Mouse (Mus musculus) intestine, embryonic 14.5 days (tissue): ENCODE measurements at regions not wholly inside any gene's neighbourhood (a gene's known extent, or its start where the extent isn't known, plus 50 kb on each side); places are given as distances from the start of the nearest gene placed in this dataset.

Experiments used
- ATAC-seq: fragments of 200-750 bp; cut with Nextera tagmentation; replicated peaks from 2 replicates; pipeline ENCODE4 v1.8.0; 2017; ENCODE audit warnings: low read depth, moderate number of reproducible peaks, moderate TSS enrichment, moderate library complexity; ENCODE audit not compliant: low FRiP score, low TSS enrichment
- DNase-seq: peaks from one replicate; pipeline ENCODE4 v3.0.0-alpha.2; 2018; ENCODE audit warnings: low spot score
- H3K27ac ChIP-seq: fragments of 300-500 bp; sonication (generic); 2 replicates; pipeline ENCODE4 v1.5.1; 2014; ENCODE audit warnings: low read depth, mild to moderate bottlenecking, control low read depth
- H3K27me3 ChIP-seq: fragments of 300-500 bp; sonication (generic); replicated peaks from 2 replicates; pipeline ENCODE4 v1.6.1; 2014; ENCODE audit warnings: low read length, control low read depth; ENCODE audit not compliant: control insufficient read depth, insufficient read depth
- H3K36me3 ChIP-seq: fragments of 300-500 bp; sonication (generic); 2 replicates; pipeline ENCODE4 v1.6.1; 2014; ENCODE audit warnings: low read length, control low read depth; ENCODE audit not compliant: control insufficient read depth, insufficient read depth
- H3K4me1 ChIP-seq: fragments of 300-500 bp; sonication (generic); replicated peaks from 2 replicates; pipeline ENCODE4 v1.6.1; 2014; ENCODE audit warnings: low read length, control low read depth, mixed read lengths; ENCODE audit not compliant: control insufficient read depth, insufficient read depth
- H3K4me2 ChIP-seq: fragments of 300-500 bp; sonication (generic); 2 replicates; pipeline ENCODE4 v1.6.1; 2014; ENCODE audit warnings: low read length
- H3K4me3 ChIP-seq: fragments of 300-500 bp; sonication (generic); 2 replicates; pipeline ENCODE4 v1.5.1; 2014; ENCODE audit warnings: low read depth, low read length, control low read depth, mixed read lengths
- H3K9ac ChIP-seq: fragments of 300-500 bp; sonication (generic); 2 replicates; pipeline ENCODE4 v1.6.1; 2014; ENCODE audit warnings: mild to moderate bottlenecking, low read length
- H3K9me3 ChIP-seq: fragments of 300-500 bp; sonication (generic); 2 replicates; pipeline ENCODE4 v1.6.1; 2016; ENCODE audit warnings: low read length, control low read depth; ENCODE audit not compliant: control insufficient read depth
- WGBS: fragments of 180-500 bp; shearing (Covaris S2); extraction: QIAGEN DNeasy Blood & Tissue Kit; methylation state at CpG from one replicate; pipeline ENCODE4 v1.1.7; 2014; 5-methylcytosine and 5-hydroxymethylcytosine counted together

GRCm38 (mm10) chrX:13224902-13225301, 55.9 kb upstream of the Ddx3x start:
- Histone ChIP-seq H3K9me3 (no peaks in the 10 kb centered on the region), H3K4me3 (no peak overlapping the region), H3K27ac (no peak overlapping the region), H3K9ac (no peak overlapping the region), H3K4me2 (no peak overlapping the region), H3K4me1 (no peaks in the 10 kb centered on the region), H3K36me3 (no peaks in the 10 kb centered on the region), H3K27me3 (0 out of 2 replicates have a peak, but pooled peaks cover 4% of the 10 kb centered on the region)
- DNase-seq (no peak), ATAC-seq (0 out of 2 replicates have a peak, but pooled peaks have one; percentile 62)
- WGBS: 7% methylated on average over 3 of the region's 3 CpGs

GRCm38 (mm10) chrX:13226429-13226828, 54.3 kb upstream of the Ddx3x start:
- no peak for DNase-seq
- no peak overlapping the region for H3K9ac ChIP-seq
- H3K4me3 ChIP-seq: no peak overlapping the region
- H3K36me3 ChIP-seq: no peaks in the 10 kb centered on the region
- H3K27ac ChIP-seq: no peak overlapping the region
- WGBS: 67% methylated on average over 3 of the region's 3 CpGs
- no peak for ATAC-seq
- no peaks in the 10 kb centered on the region for H3K9me3 ChIP-seq
- H3K27me3 ChIP-seq: no peaks in the 10 kb centered on the region
- no peak overlapping the region for H3K4me2 ChIP-seq
- no peaks in the 10 kb centered on the region for H3K4me1 ChIP-seq

- Histone ChIP-seq H3K4me3 (peak overlapping the region; percentile 37), H3K36me3 (no peaks in the 10 kb centered on the region), H3K9me3 (no peaks in the 10 kb centered on the region), H3K4me1 (no peaks in the 10 kb centered on the region), H3K9ac (peak overlapping the region; percentile 45), H3K27me3 (0 out of 2 replicates have a peak, but pooled peaks cover 4% of the 10 kb centered on the region), H3K27ac (peak overlapping the region; percentile 76), H3K4me2 (peak overlapping the region; percentile 57)
- 24% methylated on average over 8 of the region's 8 CpGs for WGBS
- DNase-seq (peak; percentile 70), ATAC-seq (peak; percentile 30)
These were observed 50.7 kb upstream of the Ddx3x start for GRCm38 (mm10) chrX:13229891-13230614.

- peak overlapping the region; percentile 76 for H3K27ac ChIP-seq
- 12% methylated on average over 17 of the region's 17 CpGs for WGBS
- H3K9me3 ChIP-seq: no peaks in the 10 kb centered on the region
- 0 out of 2 replicates have a peak, but pooled peaks cover 4% of the 10 kb centered on the region for H3K27me3 ChIP-seq
- peak overlapping the region; percentile 57 for H3K4me2 ChIP-seq
- no peaks in the 10 kb centered on the region for H3K36me3 ChIP-seq
- DNase-seq (peak; percentile 75), ATAC-seq (peak; percentile 95)
- H3K4me1 ChIP-seq: no peaks in the 10 kb centered on the region
- peak overlapping the region; percentile 45 for H3K9ac ChIP-seq
- H3K4me3 ChIP-seq: peak overlapping the region; percentile 37
These were observed 50.1 kb upstream of the Ddx3x start for GRCm38 (mm10) chrX:13230615-13231179.
